Mouse (Mus musculus): Measurements from ENCODE around the gene Fam131a.

DNA sequence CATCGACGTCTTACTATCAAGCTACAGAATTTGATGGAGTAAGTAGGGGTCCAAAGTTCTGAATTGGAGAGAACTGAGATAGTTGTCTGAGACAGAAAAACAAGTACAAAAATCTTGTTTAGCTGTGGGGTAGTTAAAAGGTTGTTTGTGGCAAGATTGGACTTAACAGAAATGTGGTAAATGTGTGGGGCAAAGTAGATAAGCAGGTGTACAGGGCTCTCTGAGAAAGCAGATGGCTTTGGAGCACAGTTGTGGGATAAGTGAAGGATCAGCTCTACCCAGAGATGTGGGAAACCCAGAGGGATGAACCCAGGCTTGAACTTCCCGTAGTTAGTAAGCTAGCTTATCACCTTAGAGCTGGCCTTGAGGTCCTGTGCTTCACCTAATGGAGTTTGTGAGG, 2.3 kb upstream of the Fam131a start:
- TF ChIP-seq POLR2A (IDR thresholded peaks at IDR 0.05; ENCODE audit: borderline replicate concordance, low read depth, low read length) (no peak), CTCF (IDR thresholded peaks at IDR 0.05; ENCODE audit: low read depth, low read length) (no peak)
